Mouse (Mus musculus) intestine, embryonic 14.5 days (tissue): ENCODE data around the gene Cstad. TPM values are rescaled to one million over a fixed set of nuclear protein-coding genes. Genes with fewer than 3 reads are reported as not detected.

Experiments
- ATAC-seq: fragments of 200-750 bp; cut with Nextera tagmentation; replicated peaks from 2 replicates; pipeline ENCODE4 v1.8.0; 2017; ENCODE audit warnings: low read depth, moderate number of reproducible peaks, moderate TSS enrichment, moderate library complexity; ENCODE audit not compliant: low FRiP score, low TSS enrichment
- DNase-seq: peaks from one replicate; pipeline ENCODE4 v3.0.0-alpha.2; 2018; ENCODE audit warnings: low spot score
- H3K27ac ChIP-seq: fragments of 300-500 bp; sonication (generic); 2 replicates; pipeline ENCODE4 v1.5.1; 2014; ENCODE audit warnings: low read depth, mild to moderate bottlenecking, control low read depth
- H3K27me3 ChIP-seq: fragments of 300-500 bp; sonication (generic); replicated peaks from 2 replicates; pipeline ENCODE4 v1.6.1; 2014; ENCODE audit warnings: low read length, control low read depth; ENCODE audit not compliant: control insufficient read depth, insufficient read depth
- H3K36me3 ChIP-seq: fragments of 300-500 bp; sonication (generic); 2 replicates; pipeline ENCODE4 v1.6.1; 2014; ENCODE audit warnings: low read length, control low read depth; ENCODE audit not compliant: control insufficient read depth, insufficient read depth
- H3K4me1 ChIP-seq: fragments of 300-500 bp; sonication (generic); replicated peaks from 2 replicates; pipeline ENCODE4 v1.6.1; 2014; ENCODE audit warnings: low read length, control low read depth, mixed read lengths; ENCODE audit not compliant: control insufficient read depth, insufficient read depth
- H3K4me2 ChIP-seq: fragments of 300-500 bp; sonication (generic); 2 replicates; pipeline ENCODE4 v1.6.1; 2014; ENCODE audit warnings: low read length
- H3K4me3 ChIP-seq: fragments of 300-500 bp; sonication (generic); 2 replicates; pipeline ENCODE4 v1.5.1; 2014; ENCODE audit warnings: low read depth, low read length, control low read depth, mixed read lengths
- H3K9ac ChIP-seq: fragments of 300-500 bp; sonication (generic); 2 replicates; pipeline ENCODE4 v1.6.1; 2014; ENCODE audit warnings: mild to moderate bottlenecking, low read length
- H3K9me3 ChIP-seq: fragments of 300-500 bp; sonication (generic); 2 replicates; pipeline ENCODE4 v1.6.1; 2016; ENCODE audit warnings: low read length, control low read depth; ENCODE audit not compliant: control insufficient read depth
- whole genome bisulfite sequencing: fragments of 180-500 bp; shearing (Covaris S2); extraction: QIAGEN DNeasy Blood & Tissue Kit; methylation state at CpG from one replicate; pipeline ENCODE4 v1.1.7; 2014; 5-methylcytosine and 5-hydroxymethylcytosine counted together
- polyA plus RNA-seq: library from polyadenylated mRNA; unstranded; fragments of >200 nt; fragmentation: Nextera tagmentation; extraction: Ambion mirVana; gene quantifications from 2 replicates; pipeline ENCODE4 v1.2.1, GENCODE M21; 2014

The Cstad gene
- polyA plus RNA-seq, 1 experiment from 2014 or later: 0.99 TPM

DNA sequence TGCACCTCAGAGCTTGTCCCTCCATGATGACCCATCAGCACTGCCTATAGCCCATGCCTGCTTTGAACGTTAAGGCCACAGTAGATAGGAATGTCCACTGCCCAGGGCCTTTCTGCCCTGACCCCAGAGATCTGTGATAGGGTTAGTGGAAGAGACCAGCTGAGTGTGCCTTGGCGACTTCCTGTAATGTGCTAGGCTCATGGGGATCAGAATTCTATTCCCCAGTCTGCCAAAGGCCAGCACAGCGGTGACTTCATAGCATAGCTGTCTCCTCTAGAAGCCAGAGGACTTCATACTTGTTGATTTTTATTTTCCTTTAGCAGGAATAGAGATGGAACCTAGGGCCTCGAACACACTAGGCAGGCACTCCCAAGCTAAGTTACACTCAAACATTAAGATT is 5.1 kb upstream of the Cstad start:
- H3K36me3 ChIP-seq: no peaks in the 10 kb centered on the region
- H3K27ac ChIP-seq: 0 out of 2 replicates have a peak overlapping the region, but pooled peaks have one; percentile 70
- ATAC-seq (no peak), DNase-seq (no peak)
- H3K4me3 ChIP-seq: no peak overlapping the region
- WGBS: 74% methylated on average over 4 of the region's 4 CpGs
- peaks cover 28% of the 10 kb centered on the region for H3K4me1 ChIP-seq
- no peak overlapping the region for H3K9ac ChIP-seq
- H3K4me2 ChIP-seq: no peak overlapping the region
- H3K9me3 ChIP-seq: no peaks in the 10 kb centered on the region
- H3K27me3 ChIP-seq: no peaks in the 10 kb centered on the region

GRCm38 (mm10) chr2:30590909-30591308 is 3.9 kb upstream of the Cstad start:
- Histone ChIP-seq H3K4me2 (peak overlapping the region; percentile 30), H3K4me1 (peaks cover 34% of the 10 kb centered on the region), H3K9me3 (no peaks in the 10 kb centered on the region), H3K9ac (no peak overlapping the region), H3K4me3 (no peak overlapping the region), H3K27me3 (no peaks in the 10 kb centered on the region), H3K36me3 (no peaks in the 10 kb centered on the region), H3K27ac (0 out of 2 replicates have a peak overlapping the region, but pooled peaks have one; percentile 18)
- 2% methylated on average over 3 of the region's 3 CpGs for WGBS
- ATAC-seq (peak; percentile 65; the same call in 1 of the 2 replicates), DNase-seq (no peak)

DNA sequence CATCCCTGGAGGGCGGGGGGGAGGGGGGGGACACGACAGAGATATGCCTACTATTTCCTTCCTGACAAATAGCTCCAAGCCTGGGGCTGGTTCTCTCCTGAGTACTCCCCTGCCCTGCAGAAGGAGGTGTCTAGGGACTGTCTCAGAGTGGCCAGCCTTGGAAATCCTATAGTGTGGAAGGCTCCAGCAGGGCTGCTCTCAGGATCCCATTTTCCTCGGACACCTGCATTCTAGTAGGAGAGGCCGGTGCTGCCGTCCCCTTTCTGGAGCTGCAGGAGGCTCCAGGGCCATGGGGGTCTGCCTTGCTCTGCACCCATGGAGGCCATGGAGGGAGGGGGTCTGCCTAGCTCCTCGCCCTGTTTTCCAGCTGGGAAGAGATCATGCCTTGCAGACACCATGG is 2.4 kb upstream of the Cstad start:
- no peak overlapping the region for H3K4me2 ChIP-seq
- no peak for ATAC-seq
- no peak overlapping the region for H3K27ac ChIP-seq
- no peaks in the 10 kb centered on the region for H3K36me3 ChIP-seq
- H3K27me3 ChIP-seq: no peaks in the 10 kb centered on the region
- no peaks in the 10 kb centered on the region for H3K9me3 ChIP-seq
- H3K4me3 ChIP-seq: no peak overlapping the region
- H3K9ac ChIP-seq: no peak overlapping the region
- H3K4me1 ChIP-seq: peaks cover 28% of the 10 kb centered on the region
- no peak for DNase-seq
- WGBS: 69% methylated on average over 6 of the region's 6 CpGs

GRCm38 (mm10) chr2:30592951-30593350 is 1.9 kb upstream of the Cstad start:
- Histone ChIP-seq H3K4me1 (peaks cover 28% of the 10 kb centered on the region), H3K4me3 (no peak overlapping the region), H3K27me3 (no peaks in the 10 kb centered on the region), H3K36me3 (no peaks in the 10 kb centered on the region), H3K9ac (no peak overlapping the region), H3K4me2 (no peak overlapping the region), H3K27ac (no peak overlapping the region; the same call in 1 of the 2 replicates), H3K9me3 (no peaks in the 10 kb centered on the region)
- DNase-seq: no peak
- no peak for ATAC-seq
- WGBS: 85% methylated on average over 6 of the region's 6 CpGs

GRCm38 (mm10) chr2:30593636-30594310 is 1.1 kb upstream of the Cstad start:
- Histone ChIP-seq H3K27ac (peak overlapping the region; percentile 96), H3K9ac (peak overlapping the region; percentile 61), H3K36me3 (no peaks in the 10 kb centered on the region), H3K4me2 (peak overlapping the region; percentile 59), H3K27me3 (no peaks in the 10 kb centered on the region), H3K4me1 (peaks cover 24% of the 10 kb centered on the region), H3K9me3 (no peaks in the 10 kb centered on the region), H3K4me3 (no peak overlapping the region)
- no peak for DNase-seq
- no peak for ATAC-seq
- WGBS: 73% methylated on average over 13 of the region's 13 CpGs

DNA sequence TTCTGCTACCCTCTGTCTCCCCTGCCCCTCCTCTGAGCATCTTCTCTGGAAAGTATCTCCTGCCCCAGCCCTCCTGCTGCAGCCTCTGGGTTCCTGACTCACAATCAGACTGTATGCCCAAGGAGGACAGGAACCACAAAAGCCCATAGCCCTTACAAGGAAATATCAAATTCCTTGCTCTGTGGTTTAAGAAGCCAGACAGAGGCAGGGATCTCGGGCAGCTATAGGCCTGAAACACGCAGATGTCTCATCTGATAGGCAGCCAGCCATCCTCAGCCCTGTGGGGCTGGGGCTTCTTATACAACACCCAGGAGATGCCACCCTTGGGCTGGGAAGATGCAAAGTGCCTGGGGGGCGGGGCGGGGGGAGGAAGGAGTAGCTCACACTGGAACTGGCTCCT is 956 bp downstream of the Cstad start:
- 84% methylated on average over 4 of the region's 4 CpGs for WGBS
- Histone ChIP-seq H3K36me3 (no peaks in the 10 kb centered on the region), H3K9me3 (no peaks in the 10 kb centered on the region), H3K9ac (no peak overlapping the region), H3K4me2 (peak overlapping the region; percentile 59), H3K27ac (peak overlapping the region; percentile 96), H3K27me3 (no peaks in the 10 kb centered on the region), H3K4me1 (peaks cover 37% of the 10 kb centered on the region), H3K4me3 (no peak overlapping the region)
- ATAC-seq (no peak), DNase-seq (no peak)

DNA sequence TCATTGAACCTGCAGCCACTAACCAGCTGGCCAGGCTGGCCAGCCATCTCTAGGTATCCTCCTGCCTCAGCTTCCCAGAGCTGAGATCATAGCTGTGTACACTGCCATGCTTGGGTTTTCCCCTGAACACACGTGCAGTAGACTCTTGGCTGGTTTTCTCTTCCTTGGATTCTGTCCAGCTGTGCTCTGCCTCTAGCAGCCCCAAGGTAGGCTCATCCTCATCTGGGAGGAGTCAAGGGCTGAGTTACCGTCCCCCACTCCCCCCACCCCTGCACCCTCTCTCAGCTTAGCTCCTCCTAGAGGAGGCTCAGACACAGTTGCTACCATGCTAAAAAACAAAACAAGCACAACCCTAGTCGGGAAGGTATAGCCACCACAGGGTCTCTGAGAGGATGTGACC is 4.8 kb downstream of the Cstad start:
- Histone ChIP-seq H3K9ac (no peak overlapping the region), H3K4me2 (no peak overlapping the region), H3K36me3 (no peaks in the 10 kb centered on the region), H3K27me3 (no peaks in the 10 kb centered on the region), H3K9me3 (no peaks in the 10 kb centered on the region), H3K27ac (peak overlapping the region; percentile 87), H3K4me3 (no peak overlapping the region), H3K4me1 (peaks cover 50% of the 10 kb centered on the region)
- 39% methylated on average over 3 of the region's 3 CpGs for WGBS
- DNase-seq (no peak), ATAC-seq (no peak)

DNA sequence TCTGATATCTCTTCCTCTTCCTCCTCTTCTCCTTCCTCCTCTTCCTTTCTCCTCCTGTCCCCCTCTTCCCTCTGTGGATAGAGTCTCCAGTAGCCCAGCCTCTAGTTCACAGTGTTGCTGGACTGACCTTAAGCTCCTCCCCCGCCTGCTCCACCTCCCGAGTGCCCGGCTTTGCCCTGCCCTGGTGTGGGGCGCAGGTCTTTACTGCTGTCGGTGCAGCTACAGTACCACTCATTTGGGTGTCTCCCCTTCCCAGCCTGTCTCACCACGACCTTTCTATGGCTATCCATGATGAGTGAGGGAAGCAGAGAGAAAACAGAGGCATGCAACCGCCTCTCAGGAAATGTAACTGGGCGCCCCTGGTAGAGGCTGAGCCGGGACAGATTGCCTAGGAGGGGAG is 5.5 kb downstream of the Cstad start:
- no peak for ATAC-seq
- WGBS: 8% methylated on average over 9 of the region's 9 CpGs
- Histone ChIP-seq H3K4me2 (peak overlapping the region; percentile 34), H3K27ac (peak overlapping the region; percentile 87), H3K9ac (peak overlapping the region; percentile 27; the same call in 1 of the 2 replicates), H3K4me3 (no peak overlapping the region), H3K27me3 (no peaks in the 10 kb centered on the region), H3K36me3 (no peaks in the 10 kb centered on the region), H3K4me1 (peaks cover 53% of the 10 kb centered on the region), H3K9me3 (no peaks in the 10 kb centered on the region)
- no peak for DNase-seq
